Mouse (Mus musculus): ENCODE measurements around the gene Syn2.

DNA sequence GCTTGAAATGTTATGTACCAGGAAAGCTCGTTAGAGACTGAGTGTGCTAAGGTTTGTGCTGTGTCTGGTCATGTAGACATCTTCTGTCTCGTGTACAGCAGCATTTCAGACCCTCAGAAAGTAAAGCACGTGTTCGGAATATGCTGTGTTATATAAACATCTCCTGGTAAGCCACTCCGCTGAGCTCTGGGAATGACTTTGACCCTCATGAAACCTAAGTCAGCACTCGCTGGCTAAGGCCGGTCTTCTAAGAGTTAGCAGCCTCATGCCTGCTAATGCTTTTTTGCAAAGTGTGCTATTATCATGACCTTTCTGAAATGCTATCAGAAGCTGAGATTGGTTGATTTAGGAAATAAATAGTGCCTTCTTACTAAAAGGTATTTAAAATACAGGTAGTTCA lies 56.4 kb downstream of the Syn2 start:
- TF ChIP-seq CTCF (IDR thresholded peaks at IDR 0.05; ENCODE audit: control insufficient read depth, insufficient read depth, insufficient read length), result no peak
- TF ChIP-seq USF1 (IDR thresholded peaks at IDR 0.05; ENCODE audit: low read depth), result no peak
- TF ChIP-seq MYOD1 (IDR thresholded peaks at IDR 0.05; ENCODE audit: control insufficient read depth, insufficient read length, low read depth), result no peak
- TF ChIP-seq MAX (IDR thresholded peaks at IDR 0.05), result no peak
- TF ChIP-seq CEBPB (IDR thresholded peaks at IDR 0.05; ENCODE audit: low read depth), result no peak
- TF ChIP-seq FOSL1 (IDR thresholded peaks at IDR 0.05; ENCODE audit: insufficient read depth, low read length, poor library complexity, severe bottlenecking), result no peak

All from C2C12 (cell line).